Mouse (Mus musculus) gastrocnemius, postnatal 14 days (tissue): ENCODE measurements around the gene 4930524J08Rik. TPM values are rescaled to one million over a fixed set of nuclear protein-coding genes. Genes with fewer than 3 reads are reported as not detected.

Experiments
- DNase-seq: peaks from one replicate; pipeline ENCODE4 v3.0.0; 2021; ENCODE audit warnings: mixed read lengths
- intact Hi-C: fragments of 180-260 bp; cut with DNase I; formaldehyde crosslinking; loops from one replicate; pipeline ENCODE4 v1.15.1; 2025; ENCODE audit warnings: low total_unique reads
- long read RNA-seq, 2 experiments: library from polyadenylated mRNA; stranded (forward); transcript quantifications; one replicate each; pipeline ENCODE4 v2.0.0; 2021
- total RNA-seq, 2 experiments: library from RNA; stranded (reverse); gene quantifications; 2 replicates each; pipeline ENCODE4 v1.2.3; 2021

The 4930524J08Rik gene
- total RNA-seq = under 1 TPM; 0.55 to 0.64 TPM
- long read RNA-seq, experiment 1 = 0 reads
- long read RNA-seq, experiment 2 = 0 reads

GRCm38 (mm10) chr5:99978699-99979442, at the start of gene 4930524J08Rik, which contains the start of gene Hnrnpd:
Gene 4930524J08Rik (plus strand): TSS chr5:99979061.
Gene Hnrnpd (minus strand): TSS chr5:99978938.
- intact Hi-C loops = no loop called here
- peak; percentile 94 for DNase-seq

- DNase-seq = no peak
- intact Hi-C loops = no loop called here
Observed at GRCm38 (mm10) chr5:99931910-99932309, 47.0 kb upstream of the 4930524J08Rik start.

GRCm38 (mm10) chr5:99939440-99939839, 39.4 kb upstream of the 4930524J08Rik start:
- intact Hi-C loops = no loop called here
- no peak for DNase-seq

- intact Hi-C loops = no loop called here
- no peak for DNase-seq
Observed at GRCm38 (mm10) chr5:99941273-99941672, 37.6 kb upstream of the 4930524J08Rik start.

- no peak for DNase-seq
- intact Hi-C loops = no loop called here
Observed at GRCm38 (mm10) chr5:99941776-99942502, 36.9 kb upstream of the 4930524J08Rik start.

- intact Hi-C loops = no loop called here
- DNase-seq = no peak
Observed at GRCm38 (mm10) chr5:99952513-99952912, 26.3 kb upstream of the 4930524J08Rik start.

- no peak for DNase-seq
- intact Hi-C loops = no loop called here
Observed at GRCm38 (mm10) chr5:99953883-99954282, 25.0 kb upstream of the 4930524J08Rik start.

- DNase-seq = no peak
- intact Hi-C loops = no loop called here
Observed at GRCm38 (mm10) chr5:99958666-99959065, 20.2 kb upstream of the 4930524J08Rik start.

- intact Hi-C loops = no loop called here
- no peak for DNase-seq
Observed at GRCm38 (mm10) chr5:99959236-99959936, 19.5 kb upstream of the 4930524J08Rik start.

- intact Hi-C loops = no loop called here
- DNase-seq = no peak
Observed at GRCm38 (mm10) chr5:99959960-99960359, 18.9 kb upstream of the 4930524J08Rik start.

- no peak for DNase-seq
- intact Hi-C loops = no loop called here
Observed at GRCm38 (mm10) chr5:99973941-99974340, 4.9 kb upstream of the 4930524J08Rik start.

- DNase-seq = no peak
- intact Hi-C loops = no loop called here
Observed at GRCm38 (mm10) chr5:99975061-99975460, 3.8 kb upstream of the 4930524J08Rik start.

GRCm38 (mm10) chr5:99975776-99976175, 3.1 kb upstream of the 4930524J08Rik start:
- intact Hi-C loops = no loop called here
- no peak for DNase-seq

- no peak for DNase-seq
- intact Hi-C loops = no loop called here
Observed at GRCm38 (mm10) chr5:99976334-99976955, 2.4 kb upstream of the 4930524J08Rik start.

- DNase-seq = peak; percentile 84
- intact Hi-C loops = no loop called here
Observed at GRCm38 (mm10) chr5:99977516-99978301, 1.2 kb upstream of the 4930524J08Rik start.

GRCm38 (mm10) chr5:99983452-99984061, 4.7 kb downstream of the 4930524J08Rik start:
- no peak for DNase-seq
- intact Hi-C loops = loop anchor here (5.0 kb wide), 1 partner anchor 49 kb away; no protein-coding TSS in a partner anchor

- no peak for DNase-seq
- intact Hi-C loops = no loop called here
Observed at GRCm38 (mm10) chr5:99994166-99994565, 15.3 kb downstream of the 4930524J08Rik start.

GRCm38 (mm10) chr5:99994680-99995079, 15.8 kb downstream of the 4930524J08Rik start:
- DNase-seq = no peak
- intact Hi-C loops = no loop called here
